ENCODE assay signal across 14 mouse cellular contexts in the genomic region with DNA sequence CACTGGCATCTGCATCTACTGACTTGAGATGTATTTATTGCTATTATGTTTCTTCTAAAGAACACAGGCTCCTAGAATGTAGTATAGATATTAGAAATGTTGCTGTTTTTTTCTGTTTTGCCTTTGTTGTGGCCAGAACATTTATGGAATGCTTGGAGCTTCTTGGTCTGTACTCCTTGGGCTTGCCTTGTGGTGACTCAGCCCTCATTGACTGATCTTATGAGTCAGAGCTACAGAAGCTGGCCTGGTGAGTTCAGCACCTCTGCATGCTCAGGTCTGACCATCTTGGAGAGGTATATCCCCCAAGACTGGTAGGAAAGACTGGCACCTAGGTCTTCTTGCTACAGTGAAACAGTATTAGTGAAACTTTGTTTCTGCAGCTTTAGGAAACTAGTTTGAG.
"Had no signal": no experiment of that assay in that cellular context is flagged by ENCODE, and none has a peak within 500 bp of the region (broad histone marks: within the 10 kb centered on the region; RNA-seq: fewer than 3 reads in every experiment).

No protein-coding gene starts in this region.

- H3K27ac ChIP-seq: limb, embryonic 10.5 days; liver, embryonic 15.5 days; macrophage; midbrain, embryonic 12.5 days; neural tube, embryonic 15.5 days; stomach, embryonic 15.5 days had no signal

- H3K4me3 ChIP-seq: limb, embryonic 10.5 days; liver, embryonic 15.5 days; megakaryocyte, embryonic 14.5 days; midbrain, embryonic 12.5 days; neural tube, embryonic 15.5 days; stomach, embryonic 15.5 days had no signal

- H3K27me3 ChIP-seq: liver, embryonic 15.5 days; megakaryocyte, embryonic 14.5 days; midbrain, embryonic 12.5 days; neural tube, embryonic 15.5 days; stomach, embryonic 15.5 days had no signal

- H3K9me3 ChIP-seq: limb, embryonic 10.5 days; liver, embryonic 15.5 days; megakaryocyte, embryonic 14.5 days; midbrain, embryonic 12.5 days; neural tube, embryonic 15.5 days; stomach, embryonic 15.5 days had no signal

- H3K36me3 ChIP-seq: limb, embryonic 10.5 days; liver, embryonic 15.5 days; midbrain, embryonic 12.5 days; neural tube, embryonic 15.5 days; stomach, embryonic 15.5 days had no signal

- H3K4me2 ChIP-seq: liver, embryonic 11.5 days; liver, embryonic 15.5 days; midbrain, embryonic 12.5 days; neural tube, embryonic 15.5 days; stomach, embryonic 15.5 days had no signal

- H3K4me1 ChIP-seq: liver, embryonic 15.5 days; midbrain, embryonic 12.5 days; stomach, embryonic 15.5 days had no signal

- DNase-seq: kidney, adult 11 months; kidney, adult 9 months; kidney, postnatal 14 days; lung, adult 2 months; lung, postnatal 10 days; right cerebral cortex, postnatal 4 days had no signal
